Mouse (Mus musculus) neural tube, embryonic 10.5 days (tissue): ENCODE data around the gene Rab33b.
A peak's percentile ranks its signal among the peaks of the same experiment; 100 is the strongest.
"Not testable (repeated sequence)": the region's sequence is repeated elsewhere in the genome, so short reads cannot be mapped to it uniquely, and the experiment has no call there.

ENCODE experiments used
- DNase-seq: peaks from one replicate; pipeline ENCODE4 v3.0.0-alpha.2; 2017; ENCODE audit warnings: low spot score; ENCODE audit errors: extremely low spot score

The Rab33b gene

DNA sequence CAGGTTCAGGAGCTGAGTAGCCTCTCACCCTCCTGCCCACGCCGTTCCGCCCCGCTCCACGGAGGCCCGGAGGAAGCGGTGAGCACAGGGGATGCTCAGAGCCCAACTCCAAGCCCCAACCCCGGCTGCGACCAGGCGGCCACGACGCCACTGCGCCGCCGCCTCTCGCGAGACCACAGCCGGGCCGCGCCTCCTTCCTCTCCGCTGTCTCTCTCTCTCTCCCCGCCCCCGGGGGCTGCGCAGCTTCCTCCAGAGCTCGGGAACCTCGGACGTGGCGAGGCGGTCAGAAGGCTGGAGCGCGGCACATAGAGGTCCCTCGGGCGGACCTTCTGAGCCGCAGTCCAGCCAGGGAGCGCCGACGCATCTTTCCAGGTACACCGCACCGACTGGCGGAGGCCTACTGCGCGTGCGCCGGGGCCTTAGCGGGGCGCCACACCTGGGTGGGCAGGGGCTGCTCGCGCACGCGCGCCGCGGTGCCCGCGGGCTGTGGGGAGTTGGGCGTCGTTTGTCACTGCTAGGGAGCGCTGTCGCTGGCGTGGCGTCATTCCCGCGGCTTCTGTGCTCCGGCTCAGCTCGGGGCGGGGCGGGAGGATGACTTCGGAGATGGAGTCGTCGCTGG is at the start of gene Rab33b:
TSS of gene Rab33b (plus strand) at position 180 of the 619 bp plus-strand sequence.
- peak; percentile 98 for DNase-seq

DNA sequence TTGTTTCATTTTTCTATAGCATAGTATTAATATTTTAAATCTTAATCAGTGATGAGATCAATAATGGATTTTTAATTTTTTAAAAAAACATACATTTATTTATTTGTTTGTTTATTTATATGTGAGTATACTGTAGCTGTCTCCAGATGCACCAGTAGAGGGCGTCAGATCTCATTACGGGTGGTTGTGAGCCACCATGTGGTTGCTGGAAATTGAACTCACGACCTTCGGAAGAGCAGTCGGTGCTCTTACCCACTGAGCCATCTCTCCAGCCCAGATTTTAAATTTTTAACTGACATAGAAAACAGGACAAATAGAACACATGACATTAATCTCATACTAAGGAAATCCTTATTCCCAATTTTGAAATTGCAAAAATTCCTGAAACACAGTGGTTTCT is 49.4 kb upstream of the Rab33b start:
- DNase-seq: not testable (repeated sequence)

DNA sequence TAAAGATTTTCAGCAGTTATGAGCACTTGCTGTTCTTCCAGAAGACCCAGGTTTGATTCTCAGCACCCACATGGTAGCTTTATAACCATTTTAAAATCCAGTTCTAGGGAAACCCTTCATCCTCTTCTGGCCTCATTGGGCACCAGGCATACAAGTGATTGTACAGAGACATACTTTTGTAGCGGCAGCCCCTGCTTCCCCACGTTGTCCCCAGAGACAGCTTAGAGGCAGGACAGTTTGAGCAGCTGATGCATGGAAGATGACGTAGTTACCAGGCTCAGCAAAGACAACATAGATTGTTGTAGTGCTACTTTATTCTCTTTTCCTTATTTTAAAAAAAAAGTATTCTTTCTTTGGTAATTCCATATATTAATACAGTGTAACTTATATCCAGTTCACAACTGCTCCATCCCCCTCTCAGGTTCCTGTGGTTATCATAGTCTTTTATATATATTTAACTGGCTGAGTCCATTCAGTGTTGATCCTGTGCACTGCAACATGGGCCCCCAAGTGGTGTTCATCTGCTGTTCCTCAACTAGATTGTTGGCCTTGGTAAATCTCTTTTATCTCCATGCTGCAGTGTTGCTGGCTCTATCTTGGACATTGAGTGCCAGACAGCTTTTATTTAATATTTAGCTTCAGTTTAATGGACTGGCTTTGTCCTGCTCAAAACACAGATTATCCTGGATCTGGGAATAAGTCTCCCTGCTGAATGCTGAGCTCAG is 48.7 kb upstream of the Rab33b start:
- DNase-seq: no peak

DNA sequence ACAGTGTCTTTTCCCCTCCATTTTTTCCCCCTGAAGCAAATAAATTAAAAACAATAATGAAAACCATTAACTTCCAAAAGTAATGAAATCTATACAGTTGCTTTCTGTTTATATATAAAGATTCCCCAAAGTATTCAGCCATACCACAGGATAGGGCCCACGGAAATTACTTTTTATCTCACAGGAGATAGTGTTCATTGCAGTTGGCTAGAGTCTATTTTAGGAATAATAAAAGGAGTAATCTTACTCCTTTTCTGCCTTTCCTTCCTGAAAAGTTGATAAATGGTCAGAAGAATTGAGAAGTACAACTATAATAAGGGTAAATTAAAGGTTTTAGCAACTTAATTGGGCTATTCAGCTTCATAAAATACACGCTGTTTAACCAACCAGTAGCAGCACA is 15.2 kb upstream of the Rab33b start:
- no peak for DNase-seq

DNA sequence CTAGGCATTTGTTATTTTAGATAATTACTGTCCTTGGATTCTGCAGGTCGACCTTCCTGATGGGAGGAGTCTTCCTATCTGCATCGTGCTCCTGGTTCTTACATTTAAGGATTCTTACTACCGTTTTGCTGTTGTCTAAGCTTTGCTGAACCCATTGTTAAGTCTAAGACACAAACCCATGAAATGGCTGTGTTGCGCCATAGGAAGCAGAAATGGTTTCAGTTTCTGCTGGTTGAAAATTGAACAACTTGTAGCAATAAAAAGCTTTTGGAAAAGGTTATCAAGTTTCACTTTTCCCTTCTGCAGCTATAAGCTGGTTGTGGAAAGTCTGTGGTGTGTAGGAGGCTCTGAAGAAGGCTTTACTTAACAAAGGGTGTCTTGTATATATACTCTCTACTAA is 8.0 kb upstream of the Rab33b start:
- DNase-seq: no peak

DNA sequence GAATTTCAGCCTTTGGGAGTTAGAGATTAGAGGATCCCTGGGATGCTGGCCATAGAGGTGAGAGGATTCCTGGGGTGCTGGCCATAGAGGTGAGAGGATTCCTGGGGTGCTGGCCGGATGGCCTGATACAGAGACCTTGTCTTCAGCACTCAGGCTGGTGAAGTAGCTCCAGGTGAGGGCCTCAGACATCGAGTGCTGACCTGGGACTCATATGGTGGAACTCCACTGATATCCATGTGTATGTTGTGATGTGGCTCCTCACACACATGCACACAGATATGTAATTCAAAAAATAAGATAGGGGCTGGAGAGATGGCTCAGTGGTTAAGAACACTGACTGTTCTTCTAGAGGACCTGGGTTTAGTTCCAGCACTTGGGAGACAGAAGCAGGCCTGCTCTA is 3.8 kb upstream of the Rab33b start:
- no peak for DNase-seq

DNA sequence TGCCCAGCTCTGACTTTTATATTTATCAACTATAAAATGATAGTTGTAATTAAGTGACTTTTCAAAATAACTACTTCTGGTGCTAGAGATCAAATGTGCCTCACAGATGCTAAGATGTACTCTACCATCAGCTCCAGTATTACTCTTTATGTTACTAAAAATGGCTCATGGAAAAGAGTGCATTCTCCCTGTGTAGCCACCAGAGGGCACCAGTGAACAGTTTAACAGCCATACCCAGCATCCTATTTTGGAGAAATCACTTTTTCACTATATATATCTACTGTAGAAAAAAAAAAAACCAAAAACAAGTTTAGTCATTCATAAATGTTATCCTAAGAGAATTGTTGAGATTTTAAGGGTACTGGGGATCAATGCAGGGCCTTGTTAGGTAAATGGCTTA is 2.7 kb upstream of the Rab33b start:
- DNase-seq: peak; percentile 55

DNA sequence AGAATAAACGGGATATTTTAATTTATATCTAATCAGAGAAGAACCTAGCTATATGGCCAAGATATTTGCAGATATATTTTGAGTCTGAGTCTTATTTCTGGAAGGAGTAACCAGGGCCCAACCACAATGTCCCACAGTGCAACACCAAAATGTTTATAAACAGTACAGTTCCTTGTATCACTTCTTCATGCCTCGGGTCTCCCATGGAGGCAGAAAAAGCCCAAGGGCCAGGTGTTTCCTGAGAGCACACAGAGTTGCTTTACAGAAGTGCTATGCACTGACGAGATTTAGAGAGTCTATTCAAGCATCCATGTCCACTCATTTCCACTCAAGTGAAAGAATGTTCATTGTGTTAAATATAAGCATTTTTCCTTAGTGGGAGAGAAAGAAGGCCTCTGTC is 1.8 kb upstream of the Rab33b start:
- no peak for DNase-seq

DNA sequence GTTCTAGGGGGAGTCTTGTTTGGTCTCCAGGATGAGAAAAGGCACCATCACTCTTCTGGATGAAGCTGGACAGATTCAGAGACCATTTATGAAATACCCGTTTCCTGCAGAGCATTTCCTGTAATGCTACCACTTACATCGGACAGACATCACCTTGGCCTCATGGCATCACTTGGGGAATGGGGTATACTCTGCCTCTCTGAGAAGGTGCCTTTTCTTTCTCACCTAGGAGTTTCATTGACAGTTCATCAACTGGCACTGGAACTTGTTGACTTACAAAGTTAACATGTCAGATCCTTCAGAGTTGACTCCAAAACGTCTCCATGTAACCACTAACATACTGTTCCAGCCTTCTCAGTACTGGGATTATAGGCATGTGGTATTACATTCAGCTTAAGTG is 939 bp upstream of the Rab33b start:
- DNase-seq: no peak

DNA sequence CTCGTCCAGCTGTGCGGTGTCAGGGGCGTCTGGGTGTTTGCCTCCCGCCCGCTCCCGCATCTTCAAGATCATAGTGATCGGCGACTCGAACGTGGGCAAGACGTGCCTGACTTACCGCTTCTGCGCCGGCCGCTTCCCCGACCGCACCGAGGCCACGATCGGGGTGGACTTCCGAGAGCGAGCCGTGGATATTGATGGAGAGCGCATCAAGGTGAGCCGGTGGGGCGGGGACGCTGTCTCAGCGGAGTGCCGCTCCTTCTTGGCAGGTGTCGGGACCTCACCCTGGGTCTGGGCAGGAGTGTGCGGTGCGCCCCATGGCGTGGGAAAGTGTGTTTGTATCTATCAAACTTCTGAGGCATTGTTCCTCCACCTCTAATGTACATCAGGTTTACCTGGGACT is 650 bp downstream of the Rab33b start:
- DNase-seq: no peak

DNA sequence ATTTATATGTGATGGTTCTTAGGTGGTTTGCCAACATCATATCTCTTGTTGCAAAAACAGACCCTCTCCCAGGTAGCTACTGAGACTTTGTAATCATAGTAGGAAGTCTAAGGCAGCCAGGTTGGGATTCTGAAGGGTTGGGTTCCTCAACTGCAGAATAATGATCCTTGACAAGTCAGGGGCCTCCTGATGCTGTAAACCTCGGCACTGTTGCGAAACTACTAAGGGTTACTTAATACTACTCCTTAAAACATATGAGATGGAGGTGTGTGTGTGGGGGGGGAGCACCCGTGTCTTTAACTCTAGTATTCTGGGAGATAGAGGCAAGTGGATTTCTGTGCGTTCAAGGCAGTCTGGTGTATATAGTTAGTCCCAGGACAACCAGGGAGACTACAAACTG is 1.6 kb downstream of the Rab33b start:
- no peak for DNase-seq

DNA sequence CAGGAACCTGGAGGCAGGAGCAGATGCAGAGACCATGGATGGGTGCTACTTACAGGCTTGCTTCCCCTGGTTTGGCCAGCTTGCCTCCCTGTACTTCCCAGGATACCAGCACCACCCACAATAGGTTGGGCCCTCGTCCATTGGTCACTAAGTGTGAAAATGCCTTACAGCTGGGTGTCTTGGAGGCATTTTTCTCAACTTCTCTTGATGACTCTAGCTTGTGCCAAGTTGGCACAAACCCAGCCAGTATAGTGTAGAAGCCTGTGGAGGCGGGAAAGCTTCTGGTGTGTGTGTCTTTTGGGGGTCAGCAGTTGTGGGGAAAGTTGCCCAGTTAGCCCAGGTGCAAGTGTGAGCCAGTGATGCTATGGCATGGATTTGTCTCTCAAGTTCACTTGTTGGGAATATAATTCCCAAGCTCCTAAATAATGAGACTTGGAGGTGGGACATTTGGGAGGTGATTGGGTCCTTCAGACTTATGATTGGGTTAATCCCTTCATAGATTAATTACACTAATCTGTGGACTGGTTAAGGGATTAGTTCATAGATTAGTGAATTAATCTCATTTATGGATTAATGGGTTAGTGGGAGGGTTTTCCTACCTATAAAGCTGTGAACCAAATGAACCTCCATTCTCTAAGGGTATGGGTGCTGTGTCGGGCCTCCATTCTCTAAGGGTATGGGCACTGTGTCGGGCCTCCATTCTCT is 2.9 kb downstream of the Rab33b start:
- no peak for DNase-seq

DNA sequence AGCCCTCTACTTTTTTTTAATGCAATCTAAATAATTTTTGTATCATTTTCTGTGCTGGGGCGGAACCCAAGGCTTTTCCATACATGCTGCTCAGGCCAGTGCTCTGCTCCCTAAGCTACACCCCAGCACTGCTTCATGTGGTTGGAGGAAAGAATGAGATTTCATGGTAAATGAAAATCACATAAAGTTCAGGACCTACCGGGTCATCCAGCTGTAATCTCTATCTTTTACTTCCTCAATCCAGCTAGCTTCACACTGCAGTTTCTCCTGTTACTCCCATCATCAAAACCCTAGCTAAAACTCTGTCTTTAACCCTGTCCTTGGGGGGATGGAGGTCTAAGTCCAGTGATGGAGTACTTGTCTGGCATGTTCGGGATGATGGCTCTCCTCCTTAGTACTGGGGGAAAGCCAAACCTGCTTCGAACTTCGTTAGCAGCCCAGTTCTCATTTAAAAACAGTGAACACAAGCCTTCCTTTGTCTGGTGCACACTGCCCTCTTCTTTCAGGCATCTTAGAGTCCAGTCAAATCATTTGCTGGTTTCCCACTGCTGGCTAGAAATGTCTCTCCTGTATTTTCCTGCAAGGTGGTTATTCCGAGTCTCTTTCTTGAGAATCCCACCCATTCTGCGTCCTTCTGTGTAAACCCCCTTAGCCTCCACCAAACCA is 6.5 kb downstream of the Rab33b start:
- no peak for DNase-seq

DNA sequence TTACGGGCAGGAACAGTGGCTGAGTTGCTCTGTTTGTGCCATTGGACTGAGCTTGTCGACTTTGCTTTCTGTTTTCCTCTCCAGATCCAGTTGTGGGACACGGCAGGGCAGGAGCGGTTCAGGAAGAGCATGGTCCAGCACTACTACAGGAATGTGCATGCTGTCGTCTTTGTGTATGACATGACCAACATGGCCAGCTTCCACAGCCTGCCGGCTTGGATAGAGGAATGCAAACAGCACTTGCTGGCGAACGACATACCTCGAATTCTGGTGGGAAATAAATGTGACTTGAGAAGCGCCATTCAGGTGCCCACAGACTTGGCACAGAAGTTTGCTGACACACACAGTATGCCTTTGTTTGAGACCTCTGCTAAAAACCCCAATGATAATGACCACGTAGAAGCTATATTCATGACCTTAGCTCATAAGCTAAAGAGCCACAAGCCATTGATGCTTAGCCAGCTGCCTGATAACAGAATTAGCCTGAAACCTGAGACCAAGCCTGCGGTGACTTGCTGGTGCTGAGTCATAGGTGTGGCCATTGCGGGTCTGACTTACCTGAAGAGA is 9.6 kb downstream of the Rab33b start:
- no peak for DNase-seq

DNA sequence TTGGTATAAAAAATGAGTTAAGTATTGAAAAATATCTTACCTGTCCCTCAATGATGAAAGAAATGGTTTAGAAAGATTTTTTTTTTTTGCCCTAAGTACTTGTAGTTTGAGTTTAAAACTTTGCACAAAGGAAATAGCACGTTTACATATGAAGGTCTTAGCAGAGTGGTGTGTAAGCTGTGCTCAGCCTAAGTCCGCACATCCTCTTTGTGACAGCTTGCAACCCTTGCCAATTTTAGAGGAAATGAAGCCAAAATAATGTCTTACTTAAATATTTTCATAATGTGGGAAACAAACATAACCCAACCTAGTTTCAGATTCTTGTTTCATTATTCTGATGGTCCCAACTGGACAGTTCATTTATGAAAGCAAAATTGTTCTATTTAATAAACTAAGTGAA is 10.7 kb downstream of the Rab33b start:
- DNase-seq: no peak

DNA sequence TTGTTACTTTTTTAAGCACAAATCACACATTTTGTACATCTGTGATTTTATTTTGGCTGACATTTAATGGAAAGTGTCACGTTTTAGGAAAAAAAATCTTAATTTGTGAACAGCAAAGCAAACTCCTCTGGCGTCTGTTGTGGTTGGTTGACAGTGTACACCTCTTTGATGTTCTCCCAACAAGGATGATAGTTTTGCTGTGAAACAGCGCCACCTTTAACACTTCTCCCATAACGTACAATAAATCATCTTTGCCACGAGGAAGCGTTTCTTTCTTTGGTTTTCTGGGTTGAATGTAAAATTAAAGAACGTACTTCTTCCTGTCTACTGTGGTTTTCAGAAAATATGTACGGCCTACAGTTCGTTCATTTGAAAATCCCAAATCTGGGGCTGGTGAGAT is 11.9 kb downstream of the Rab33b start:
- DNase-seq: no peak

DNA sequence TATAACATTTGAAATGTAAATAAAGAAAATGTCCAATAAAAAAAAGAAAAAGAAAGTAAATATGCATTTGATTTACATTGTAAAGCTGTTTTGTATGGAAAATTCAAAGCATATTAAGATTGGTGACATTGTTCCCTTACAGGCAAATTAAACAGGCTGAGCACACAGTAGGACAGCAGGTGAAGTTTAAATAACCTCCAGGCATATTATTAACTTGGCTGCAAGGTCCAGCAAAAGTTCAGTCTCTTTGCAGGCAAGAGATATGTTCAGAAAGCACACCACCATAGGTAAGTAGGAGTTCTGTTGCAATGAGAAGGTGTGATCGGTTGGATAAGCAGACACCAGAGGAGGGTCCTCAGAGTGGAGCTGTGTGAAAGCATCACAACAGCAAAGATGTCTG is 14.3 kb downstream of the Rab33b start:
- no peak for DNase-seq

DNA sequence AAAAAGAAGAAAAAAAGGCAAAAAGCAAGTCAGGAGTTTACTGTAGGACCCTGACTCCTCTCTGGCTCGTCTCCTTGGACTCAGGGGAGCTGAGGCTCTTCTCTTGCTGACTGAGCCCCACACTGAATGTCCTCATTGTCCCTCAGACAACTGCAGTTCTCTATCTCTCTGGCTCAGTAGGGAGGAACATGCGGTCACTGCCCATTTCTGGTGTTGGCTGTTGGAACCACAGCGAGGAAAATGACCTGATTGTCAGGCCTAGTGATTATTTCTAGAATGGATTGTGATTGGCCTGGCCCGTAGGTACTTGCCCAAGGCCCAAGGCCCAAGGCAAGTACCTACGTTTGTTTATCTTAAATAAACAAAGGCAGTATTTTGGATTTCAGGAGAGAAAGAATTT is 14.9 kb downstream of the Rab33b start:
- DNase-seq: no peak

DNA sequence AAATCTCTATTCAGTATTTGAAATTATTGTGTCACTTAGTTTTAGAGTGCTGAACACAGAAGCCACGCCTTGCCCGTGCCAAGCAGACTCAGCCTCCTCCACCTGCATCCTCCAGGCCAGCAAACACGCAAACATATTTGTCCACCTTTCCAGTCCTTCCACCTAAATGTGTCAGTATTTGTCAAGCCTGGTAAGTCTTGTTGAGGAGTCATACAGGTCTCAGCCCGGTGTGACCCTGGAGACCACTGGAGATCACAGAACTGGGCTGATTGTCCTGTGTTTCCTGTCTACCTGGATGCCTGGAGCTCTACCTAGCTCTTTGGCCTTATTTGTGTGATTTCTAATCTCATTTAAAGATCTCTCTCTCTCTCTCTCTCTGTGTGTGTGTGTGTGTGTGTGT is 16.2 kb downstream of the Rab33b start:
- no peak for DNase-seq

DNA sequence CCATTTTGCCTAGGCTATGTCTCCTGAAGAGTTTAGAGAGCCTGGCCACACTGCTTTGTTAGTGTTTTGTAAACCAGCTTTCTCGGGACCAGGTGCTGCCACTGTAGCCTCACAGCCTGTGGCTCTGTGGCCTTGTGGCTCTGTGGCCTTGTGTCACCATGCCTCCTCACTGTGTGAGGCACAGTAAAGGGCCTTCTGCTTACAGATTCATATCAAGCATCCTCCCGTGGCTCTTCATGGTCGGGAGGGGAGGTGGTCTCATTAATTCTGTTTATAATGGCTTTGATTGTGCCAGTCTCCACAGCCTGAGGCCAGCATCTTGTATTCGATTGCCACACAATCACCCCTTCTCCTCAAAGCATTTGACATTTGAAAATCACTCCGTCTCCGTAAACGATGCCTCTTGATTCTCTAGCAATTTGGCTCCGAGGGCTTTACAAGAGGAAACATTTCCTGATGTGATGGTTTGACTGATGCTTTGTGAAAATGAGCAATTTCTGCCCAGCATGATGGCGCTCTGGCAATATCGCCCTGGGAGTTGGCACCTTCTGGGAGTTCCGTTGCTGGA is 20.7 kb downstream of the Rab33b start:
- no peak for DNase-seq

DNA sequence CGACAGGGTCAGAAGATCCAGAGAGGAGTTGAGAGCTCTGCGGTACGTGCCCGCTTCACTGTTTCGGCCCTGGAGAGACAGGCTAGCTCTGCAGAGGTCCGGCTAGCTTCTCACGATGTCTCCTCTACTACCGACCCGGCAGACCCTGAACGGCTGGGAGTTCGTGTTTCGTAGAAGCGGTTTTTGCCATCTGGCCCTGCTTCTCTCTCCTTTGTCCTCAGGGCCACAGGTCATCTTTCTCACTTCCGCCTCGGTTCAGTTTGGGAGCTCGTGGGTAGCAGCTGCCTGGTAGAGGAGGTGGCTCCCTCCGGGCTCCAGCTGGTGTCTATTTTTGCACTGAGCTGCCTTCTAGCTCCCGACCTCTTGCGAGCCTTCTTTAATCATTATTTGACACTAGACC is 21.7 kb downstream of the Rab33b start:
- peak; percentile 57 for DNase-seq

DNA sequence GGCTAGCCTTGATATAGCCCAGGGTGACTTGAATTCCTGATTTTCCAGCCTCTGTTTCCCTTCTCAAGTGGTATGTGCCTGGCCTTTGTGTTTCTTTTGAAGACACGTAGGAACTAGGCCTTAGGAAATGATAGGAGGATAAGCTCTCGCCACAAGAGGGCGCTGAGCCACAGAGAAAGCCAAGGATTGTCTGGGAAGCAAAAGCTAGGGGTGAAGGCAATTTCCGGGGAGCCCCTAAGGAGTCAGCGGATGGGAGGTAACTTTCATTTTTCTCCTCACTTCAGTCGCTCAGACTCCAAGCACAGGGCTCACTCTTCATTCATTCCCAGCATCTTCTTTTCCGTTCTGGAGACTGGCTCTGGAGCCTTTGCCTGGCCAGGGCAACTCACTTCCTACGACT is 27.2 kb downstream of the Rab33b start:
- DNase-seq: peak; percentile 67
